Mouse (Mus musculus) E14TG2a.4 (cell line): ENCODE results near the gene Ndufb7.
"Not testable (repeated sequence)": the region's sequence is repeated elsewhere in the genome, so short reads cannot be mapped to it uniquely, and the experiment has no call there.

ENCODE experiments used
- H3K27me3 ChIP-seq: 2 replicates; pipeline ENCODE4 v1.6.1; 2014; ENCODE audit warnings: low read length, control low read depth; ENCODE audit not compliant: insufficient read depth
- H3K36me3 ChIP-seq: 2 replicates; pipeline ENCODE4 v1.6.1; 2014; ENCODE audit warnings: low read length, control low read depth; ENCODE audit not compliant: insufficient read depth
- H3K4me1 ChIP-seq: replicated peaks from 2 replicates; pipeline ENCODE4 v1.6.1; 2014; ENCODE audit warnings: low read depth, low read length, control low read depth
- H3K4me3 ChIP-seq: replicated peaks from 2 replicates; pipeline ENCODE4 v1.5.1; 2014; ENCODE audit warnings: mild to moderate bottlenecking, low read length
- H3K9me3 ChIP-seq: 2 replicates; pipeline ENCODE4 v1.6.1; 2014; ENCODE audit warnings: low read length, control low read depth
- CTCF ChIP-seq: conservative IDR thresholded peaks from 2 replicates; pipeline ENCODE4 v1.5.1; 2014; ENCODE audit warnings: low read length
- NANOG ChIP-seq: IDR thresholded peaks from 2 replicates; pipeline ENCODE4 v1.6.1; 2014; ENCODE audit warnings: borderline replicate concordance, low read length, mixed read lengths
- POU5F1 ChIP-seq: IDR thresholded peaks from 2 replicates; pipeline ENCODE4 v1.6.1; 2014; ENCODE audit warnings: low read length, borderline replicate concordance

Gene Ndufb7

DNA sequence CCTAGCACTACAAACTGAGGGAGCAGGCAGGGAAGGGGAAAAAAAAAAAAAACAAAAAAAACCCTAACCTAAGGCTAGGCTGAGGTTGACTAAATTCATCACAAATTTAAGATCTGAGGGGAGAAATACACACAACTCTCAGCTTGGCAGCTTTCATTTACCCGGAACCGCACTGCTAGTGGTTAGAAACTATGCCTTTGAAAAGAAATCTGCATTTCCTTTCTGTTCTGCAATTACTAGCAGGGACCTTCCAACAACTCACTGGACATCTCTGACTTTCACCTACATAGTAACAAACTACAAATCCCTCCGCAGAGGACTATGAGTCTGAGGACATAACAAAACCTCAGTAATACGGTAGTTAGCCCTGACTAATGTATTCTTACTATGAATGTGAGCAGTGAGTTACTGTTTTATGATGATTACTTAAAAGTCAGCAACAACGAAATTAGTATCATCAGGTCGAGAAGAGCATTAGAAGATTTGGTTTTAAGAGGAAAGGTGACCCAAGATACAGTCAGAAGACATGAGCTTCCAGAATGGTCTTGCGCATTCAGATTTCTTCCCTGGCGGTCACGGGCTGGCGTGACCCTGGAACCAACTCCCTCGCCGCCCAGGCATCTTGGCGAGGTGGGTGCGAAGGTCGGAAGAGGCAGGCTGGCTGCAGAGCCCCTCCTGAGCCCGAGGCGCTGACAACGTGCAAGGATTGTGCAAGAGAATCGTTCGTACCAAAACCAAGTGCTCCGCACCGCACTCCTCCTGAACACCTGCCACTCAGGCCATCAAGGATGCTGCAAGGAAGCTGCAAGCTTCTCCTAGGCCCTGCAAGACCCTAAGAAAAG, 27.1 kb downstream of the Ndufb7 start:
- no peaks in the 10 kb centered on the region for H3K27me3 ChIP-seq
- peaks cover 59% of the 10 kb centered on the region for H3K4me1 ChIP-seq
- H3K36me3 ChIP-seq: peaks cover 28% of the 10 kb centered on the region
- H3K4me3 ChIP-seq: peak overlapping the region; percentile 85
- TF ChIP-seq NANOG (no peak), POU5F1 (no peak), CTCF (no peak)
- H3K9me3 ChIP-seq: no peaks in the 10 kb centered on the region

DNA sequence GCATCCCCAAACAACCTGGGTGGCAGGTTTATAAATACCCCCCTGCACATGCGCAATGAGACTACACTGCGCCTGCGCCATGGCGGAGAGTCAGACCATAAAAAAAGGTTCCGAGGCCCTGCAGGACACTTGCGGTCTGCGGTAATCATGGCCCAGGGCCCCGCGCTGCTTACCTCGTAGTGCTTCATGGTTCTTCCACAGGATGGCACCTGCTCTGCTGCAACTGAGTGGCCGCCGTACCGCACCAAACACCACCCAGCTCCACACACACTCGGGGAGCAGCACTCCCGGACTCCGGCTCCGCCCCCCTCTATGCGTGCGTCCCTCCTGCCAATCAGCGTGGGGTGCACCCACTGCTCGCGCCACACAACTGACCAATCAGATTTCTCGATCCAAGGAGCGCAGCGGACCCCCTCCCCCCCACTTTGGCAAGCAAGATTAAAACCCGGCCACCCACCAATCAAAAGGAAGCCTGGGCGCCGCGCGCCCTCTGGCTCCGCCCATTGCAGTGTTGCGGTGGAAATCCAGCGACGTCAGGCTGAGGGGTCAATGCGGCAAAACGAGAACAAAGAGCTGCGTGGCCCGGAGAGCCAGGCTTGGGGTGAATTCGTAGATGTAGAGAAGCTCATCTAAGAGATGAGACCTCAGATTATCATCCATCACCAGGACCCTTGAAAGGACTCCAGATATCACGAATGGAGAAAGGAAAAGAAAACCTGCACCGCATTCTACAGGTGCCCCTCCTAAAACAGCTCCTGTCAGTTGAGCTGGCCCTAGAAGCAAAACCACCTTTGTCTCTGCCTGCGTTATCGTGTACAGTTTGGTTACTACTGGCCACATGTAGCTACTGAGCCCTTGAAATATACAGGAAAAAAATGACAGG, 27.9 kb downstream of the Ndufb7 start:
- H3K4me3 ChIP-seq: peak overlapping the region; percentile 85
- H3K36me3 ChIP-seq: peaks cover 20% of the 10 kb centered on the region
- no peaks in the 10 kb centered on the region for H3K9me3 ChIP-seq
- TF ChIP-seq CTCF (no peak), POU5F1 (no peak), NANOG (no peak)
- H3K4me1 ChIP-seq: peaks cover 52% of the 10 kb centered on the region
- H3K27me3 ChIP-seq: no peaks in the 10 kb centered on the region

DNA sequence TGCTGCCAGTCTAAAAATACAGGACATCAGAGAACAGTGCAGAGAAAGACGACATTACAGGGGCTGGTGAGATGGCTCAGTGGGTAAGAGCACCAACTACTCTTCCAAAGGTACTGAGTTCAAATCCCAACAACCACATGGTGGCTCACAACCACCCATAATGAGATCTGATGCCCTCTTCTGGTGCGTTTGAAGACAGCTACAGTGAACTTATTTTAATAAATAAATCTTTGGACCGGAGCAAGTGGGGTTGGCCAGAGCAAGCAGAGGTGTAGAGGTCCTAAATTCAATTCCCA, 28.5 kb downstream of the Ndufb7 start:
- Histone ChIP-seq H3K4me1 (peaks cover 49% of the 10 kb centered on the region), H3K4me3 (peak overlapping the region; percentile 85), H3K36me3 (peaks cover 18% of the 10 kb centered on the region)
- not testable (repeated sequence) for H3K9me3 ChIP-seq, H3K27me3 ChIP-seq

DNA sequence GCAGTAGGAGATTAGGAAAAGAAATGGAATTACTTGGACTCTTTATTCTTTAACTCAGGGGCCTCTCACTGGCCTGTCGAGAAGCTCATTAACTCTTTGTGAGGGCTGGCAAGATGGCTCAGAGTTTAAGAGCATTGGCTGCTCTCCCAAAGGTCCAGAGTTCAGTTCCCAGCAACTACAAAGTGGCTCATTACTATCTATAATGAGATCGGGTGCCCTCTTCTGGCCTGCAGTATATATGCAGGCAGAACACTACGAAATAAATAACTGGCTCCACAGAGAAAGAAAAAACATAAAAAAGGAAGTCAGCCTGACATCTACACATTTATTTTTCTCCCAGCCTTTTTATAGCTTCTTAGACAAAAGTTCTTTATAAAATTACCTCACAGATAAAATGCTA, 29.9 kb downstream of the Ndufb7 start:
- TF ChIP-seq POU5F1 (no peak), NANOG (no peak), CTCF (peak; percentile 54)

DNA sequence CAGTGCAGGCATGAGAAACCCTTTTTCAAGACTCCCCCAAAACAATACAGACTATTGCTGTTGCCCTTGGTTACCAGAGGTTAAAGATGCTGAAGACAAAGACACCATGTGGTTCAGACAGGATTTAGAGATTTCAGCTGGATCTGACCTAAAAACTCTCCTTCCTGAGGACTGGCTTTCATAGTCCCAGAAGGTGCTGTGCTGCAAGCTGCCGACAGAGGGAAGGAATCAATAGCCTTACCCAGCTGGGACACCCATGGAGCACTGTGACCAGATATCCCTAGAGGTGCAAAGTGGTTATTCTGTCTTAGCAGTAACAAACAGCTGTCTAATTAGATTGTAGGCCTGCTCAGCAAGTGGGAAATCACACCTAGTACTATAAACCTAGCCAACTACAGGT, 31.7 kb downstream of the Ndufb7 start:
- TF ChIP-seq POU5F1 (no peak), NANOG (no peak), CTCF (peak; percentile 38)
- no peak overlapping the region for H3K4me3 ChIP-seq
- no peaks in the 10 kb centered on the region for H3K36me3 ChIP-seq
- no peaks in the 10 kb centered on the region for H3K9me3 ChIP-seq
- peaks cover 42% of the 10 kb centered on the region for H3K4me1 ChIP-seq
- H3K27me3 ChIP-seq: no peaks in the 10 kb centered on the region

More for the DNA sequence above, 29.9 kb downstream of the Ndufb7 start:
- peaks cover 45% of the 10 kb centered on the region for H3K4me1 ChIP-seq
- no peaks in the 10 kb centered on the region for H3K27me3 ChIP-seq
- H3K9me3 ChIP-seq: no peaks in the 10 kb centered on the region
- H3K36me3 ChIP-seq: peaks cover 11% of the 10 kb centered on the region
- no peak overlapping the region for H3K4me3 ChIP-seq

DNA sequence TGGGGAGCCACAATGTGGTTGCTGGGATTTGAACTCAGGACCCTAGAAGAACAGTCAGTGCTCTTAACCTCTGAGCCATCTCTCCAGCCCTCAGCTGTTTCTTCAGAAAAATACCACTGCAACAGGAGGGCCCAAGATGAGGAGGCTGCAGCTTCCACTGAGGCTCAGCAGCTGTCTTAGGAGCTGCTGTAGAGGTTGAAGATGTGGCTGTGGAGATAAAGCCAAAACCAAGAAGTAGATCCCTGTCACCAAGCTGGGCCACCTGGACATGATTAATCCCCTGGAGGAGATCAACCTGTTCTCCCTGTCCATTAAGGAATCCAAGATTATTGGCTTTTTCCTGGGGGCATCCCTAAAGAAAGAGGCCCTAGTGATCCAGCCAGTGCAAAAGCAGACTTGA, 33.3 kb downstream of the Ndufb7 start:
- Histone ChIP-seq H3K9me3 (no peaks in the 10 kb centered on the region), H3K27me3 (no peaks in the 10 kb centered on the region), H3K4me1 (peaks cover 47% of the 10 kb centered on the region), H3K36me3 (no peaks in the 10 kb centered on the region), H3K4me3 (no peak overlapping the region)
- no peak for TF ChIP-seq NANOG
- TF ChIP-seq CTCF: no peak
- TF ChIP-seq POU5F1: no peak

DNA sequence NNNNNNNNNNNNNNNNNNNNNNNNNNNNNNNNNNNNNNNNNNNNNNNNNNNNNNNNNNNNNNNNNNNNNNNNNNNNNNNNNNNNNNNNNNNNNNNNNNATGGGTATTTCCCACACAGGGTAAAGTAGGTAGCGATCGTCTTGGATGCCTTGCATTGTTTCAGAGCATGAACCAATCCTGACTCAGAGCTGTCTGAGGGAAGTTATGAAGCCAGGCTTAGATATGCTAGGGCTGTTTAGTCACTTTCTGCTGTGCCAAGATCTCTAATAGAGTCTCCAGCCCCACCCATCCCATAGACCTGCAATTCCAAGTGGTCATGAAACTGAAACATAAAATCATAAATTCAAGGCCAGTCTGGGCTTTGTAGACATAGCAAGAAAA, 36.2 kb downstream of the Ndufb7 start:
- TF ChIP-seq CTCF (no peak), NANOG (no peak), POU5F1 (no peak)
- peaks cover 66% of the 10 kb centered on the region for H3K4me1 ChIP-seq
- no peaks in the 10 kb centered on the region for H3K9me3 ChIP-seq
- H3K27me3 ChIP-seq: no peaks in the 10 kb centered on the region
- no peak overlapping the region for H3K4me3 ChIP-seq
- no peaks in the 10 kb centered on the region for H3K36me3 ChIP-seq

DNA sequence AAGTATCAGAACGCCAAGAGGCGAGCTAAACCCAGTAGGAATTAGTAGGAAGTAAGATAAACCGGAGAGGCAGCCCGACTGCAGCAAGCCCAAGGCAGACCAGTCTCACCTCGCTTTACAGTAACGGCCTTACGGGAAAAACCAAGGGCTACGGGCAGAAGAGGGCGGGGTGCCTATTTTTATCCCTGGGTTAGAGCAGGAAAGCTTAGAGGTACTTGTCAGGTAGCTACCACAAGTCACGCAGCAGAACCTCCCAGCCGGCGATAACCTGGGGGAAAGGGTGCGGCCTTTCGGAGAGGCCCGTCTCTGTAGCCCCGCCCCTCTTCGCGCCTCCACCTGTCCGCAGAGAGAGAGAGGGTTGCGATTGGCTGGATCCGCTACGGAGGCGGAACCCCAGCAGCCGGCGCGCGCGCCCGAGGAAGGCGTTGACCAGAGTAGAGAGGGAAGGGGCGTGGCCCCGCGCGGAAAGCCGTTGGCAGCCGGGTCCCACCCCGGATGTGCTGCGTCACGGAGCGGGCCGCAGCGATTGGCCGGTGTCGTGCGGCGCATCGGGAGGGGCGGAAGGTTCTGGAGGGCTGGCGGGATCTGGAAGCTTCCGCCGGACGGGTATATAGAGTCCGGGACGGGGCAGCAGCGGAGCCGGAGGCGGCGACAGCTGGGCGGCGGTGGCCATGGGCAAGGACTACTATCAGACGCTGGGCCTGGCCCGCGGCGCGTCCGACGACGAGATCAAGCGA, 41.4 kb downstream of the Ndufb7 start, which contains the start of the genes Tecr and Dnajb1:
Gene Tecr, minus strand, starts transcription at position 311 of the 737 bp plus-strand sequence.
Gene Dnajb1, plus strand, starts transcription at position 533 of the 737 bp plus-strand sequence.
- peaks cover 64% of the 10 kb centered on the region for H3K4me1 ChIP-seq
- no peaks in the 10 kb centered on the region for H3K9me3 ChIP-seq
- H3K27me3 ChIP-seq: no peaks in the 10 kb centered on the region
- peak within 1 kb of the TSS; percentile 93 for H3K4me3 ChIP-seq
- peaks cover 38% of the 10 kb centered on the region for H3K36me3 ChIP-seq
- TF ChIP-seq CTCF (no peak), NANOG (no peak), POU5F1 (no peak)
